Mouse (Mus musculus) testis, adult 2 months (tissue): ENCODE measurements around the gene Krt80.

Source experiments
- CTCF ChIP-seq: fragments of 200-500 bp; IDR thresholded peaks from 2 replicates; pipeline ENCODE4 v1.5.1; 2012; ENCODE audit warnings: low read depth, mild to moderate bottlenecking, inconsistent platforms, low read length, moderate library complexity; ENCODE audit not compliant: control insufficient read depth, insufficient read depth, insufficient replicate concordance
- POLR2A ChIP-seq: fragments of 200-500 bp; IDR thresholded peaks from 2 replicates; pipeline ENCODE4 v1.6.1; 2012; ENCODE audit warnings: low read depth, mild to moderate bottlenecking, inconsistent platforms, low read length, moderate library complexity; ENCODE audit not compliant: control insufficient read depth

DNA sequence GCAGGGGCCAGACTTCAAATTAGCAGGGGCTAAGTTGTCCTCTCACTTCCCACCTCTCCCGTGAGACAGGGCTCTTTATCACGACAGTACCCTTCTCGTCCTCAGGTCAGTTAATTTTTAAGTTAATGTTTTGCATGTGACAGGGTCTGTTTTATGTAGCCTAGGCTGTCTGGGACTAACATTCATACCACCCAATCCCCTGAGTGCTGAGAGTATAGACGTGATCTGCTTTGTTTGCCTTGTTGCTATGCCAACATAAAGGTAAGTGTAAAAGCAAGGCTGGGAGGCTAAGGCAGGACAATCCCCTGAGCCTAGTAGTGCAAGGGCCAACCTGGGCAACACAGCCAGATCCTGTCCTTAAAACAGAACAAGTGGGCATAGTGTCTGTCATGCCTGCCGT is 60.5 kb downstream of the Krt80 start:
- TF ChIP-seq POLR2A, result no peak
- TF ChIP-seq CTCF, result no peak
